In genomic region chr15:101242645-101243044, GRCm38 (mm10) we compare ENCODE assay signal across 8 mouse cellular contexts. TPM values are rescaled to one million over a fixed set of nuclear protein-coding genes. Genes with fewer than 3 reads are reported as not detected.
DNase-seq lines count a peak whose midpoint lies in the region; ATAC-seq lines count a peak whose summit lies in the region.

No protein-coding gene starts in this region.

- peak overlapping the region; percentile 98 for H3K27ac ChIP-seq in heart, embryonic 15.5 days
- H3K27ac ChIP-seq in limb, embryonic 15.5 days: 0 out of 2 replicates have a peak overlapping the region, but pooled peaks have one; percentile 54

- H3K9ac ChIP-seq in heart, embryonic 15.5 days: peak overlapping the region; percentile 47; the same call in 1 of the 2 replicates
- H3K9ac ChIP-seq in limb, embryonic 15.5 days: no peak overlapping the region

- intact Hi-C loops in left cerebral cortex, postnatal 25 days (cut with DNase I): no loop called here

- no peak for ATAC-seq in CD4-positive, CD25-positive, alpha-beta regulatory T cell, adult 4 months
- ATAC-seq in heart, embryonic 15.5 days (replicated peaks; ENCODE audit: insufficient number of reproducible peaks, insufficient read depth, low FRiP score, low read depth): no peak
- no peak for ATAC-seq in limb, embryonic 15.5 days (ENCODE audit: insufficient number of reproducible peaks, low FRiP score, low TSS enrichment, low read depth)
- ATAC-seq in inflammation-experienced regulatory T-cells, adult 6 months: no peak

- no peak overlapping the region for H3K4me3 ChIP-seq in heart, embryonic 15.5 days
- no peak overlapping the region for H3K4me3 ChIP-seq in limb, embryonic 15.5 days

- peak; percentile 63 for DNase-seq in CD4-positive, CD25-positive, alpha-beta regulatory T cell, adult 2 months (ENCODE audit: low read depth, low spot score)
- DNase-seq in urinary bladder, postnatal 14 days (ENCODE audit: low spot score): peak; percentile 75
- no peak for DNase-seq in urinary bladder, adult 2 months (ENCODE audit: low spot score)
- no peak for DNase-seq in left cerebral cortex, postnatal 25 days (ENCODE audit: low spot score in 2 of 2)

- WGBS in heart, embryonic 15.5 days: 21% methylated on average over 8 of the region's 8 CpGs
- WGBS in limb, embryonic 15.5 days: 18% methylated on average over 8 of the region's 8 CpGs

- H3K36me3 ChIP-seq in heart, embryonic 15.5 days: no peaks in the 10 kb centered on the region
- no peaks in the 10 kb centered on the region for H3K36me3 ChIP-seq in limb, embryonic 15.5 days

- H3K4me2 ChIP-seq in heart, embryonic 15.5 days: no peak overlapping the region; the same call in 1 of the 2 replicates
- H3K4me2 ChIP-seq in limb, embryonic 15.5 days: no peak overlapping the region

- peaks cover 55% of the 10 kb centered on the region for H3K4me1 ChIP-seq in heart, embryonic 15.5 days (replicated peaks)
- H3K4me1 ChIP-seq in limb, embryonic 15.5 days: peaks cover 46% of the 10 kb centered on the region

- no peaks in the 10 kb centered on the region for H3K9me3 ChIP-seq in heart, embryonic 15.5 days (replicated peaks)
- H3K9me3 ChIP-seq in limb, embryonic 15.5 days: no peaks in the 10 kb centered on the region

- H3K27me3 ChIP-seq in heart, embryonic 15.5 days: no peaks in the 10 kb centered on the region
- H3K27me3 ChIP-seq in limb, embryonic 15.5 days: no peaks in the 10 kb centered on the region

RNA-seq across cellular contexts. Expression of gene Nr4a1, which starts 11.4 kb away (rescaled TPM):
- 100 to 1,000 TPM in 1 of 2 experiments, 10 to 100 TPM in 1; 57.3 to 120 TPM for polyA plus RNA-seq in CD4-positive, CD25-positive, alpha-beta regulatory T cell, adult 4 months (2017; shearing (Covaris generic))
- 11.7 and 12.4 TPM in 2 replicates for polyA plus RNA-seq in urinary bladder, adult 2 months (2012; rRNA removed)
- 10.6 and 12.5 TPM in 2 replicates for polyA plus RNA-seq in heart, embryonic 15.5 days (2015; fragmentation: Nextera tagmentation; extraction: Ambion mirVana)
- polyA plus RNA-seq in limb, embryonic 15.5 days (2015; fragmentation: Nextera tagmentation; extraction: Ambion mirVana): 14.7 and 18.4 TPM in 2 replicates
- 10 to 100 TPM; 46.4 to 73.4 (median 68.3) TPM for polyA plus RNA-seq in inflammation-experienced regulatory T-cells, adult 6 months (2017; shearing (Covaris generic))
- total RNA-seq in left cerebral cortex, postnatal 25 days (2021): 100 to 1,000 TPM; 111 to 133 TPM

RNA-seq across cellular contexts. Expression of gene Grasp, which starts 18.7 kb away (rescaled TPM):
- under 1 TPM in 1 of 2 experiments, not detected in 1; 0.47 TPM for polyA plus RNA-seq in CD4-positive, CD25-positive, alpha-beta regulatory T cell, adult 4 months (2017; shearing (Covaris generic))
- 8.7 and 9.7 TPM in 2 replicates for polyA plus RNA-seq in urinary bladder, adult 2 months (2012; rRNA removed)
- polyA plus RNA-seq in heart, embryonic 15.5 days (2015; fragmentation: Nextera tagmentation; extraction: Ambion mirVana): 3.3 and 5.0 TPM in 2 replicates
- polyA plus RNA-seq in limb, embryonic 15.5 days (2015; fragmentation: Nextera tagmentation; extraction: Ambion mirVana): 5.3 and 7.2 TPM in 2 replicates
- under 1 TPM; 0.18 to 0.50 (median 0.28) TPM for polyA plus RNA-seq in inflammation-experienced regulatory T-cells, adult 6 months (2017; shearing (Covaris generic))
- 10 to 100 TPM; 84.2 to 95.8 TPM for total RNA-seq in left cerebral cortex, postnatal 25 days (2021)

RNA-seq across cellular contexts. Expression of gene Atg101, which starts 41.4 kb away (rescaled TPM):
- 10 to 100 TPM; 67.8 to 79.0 TPM for polyA plus RNA-seq in CD4-positive, CD25-positive, alpha-beta regulatory T cell, adult 4 months (2017; shearing (Covaris generic))
- 40.5 and 54.0 TPM in 2 replicates for polyA plus RNA-seq in urinary bladder, adult 2 months (2012; rRNA removed)
- 52.0 and 59.9 TPM in 2 replicates for polyA plus RNA-seq in heart, embryonic 15.5 days (2015; fragmentation: Nextera tagmentation; extraction: Ambion mirVana)
- polyA plus RNA-seq in limb, embryonic 15.5 days (2015; fragmentation: Nextera tagmentation; extraction: Ambion mirVana): 69.7 and 69.9 TPM in 2 replicates
- polyA plus RNA-seq in inflammation-experienced regulatory T-cells, adult 6 months (2017; shearing (Covaris generic)): 10 to 100 TPM; 39.9 to 53.6 (median 47.8) TPM
- total RNA-seq in left cerebral cortex, postnatal 25 days (2021): 10 to 100 TPM; 40.3 to 43.6 TPM

RNA-seq across cellular contexts. Expression of gene 6030408B16Rik, which starts 50.4 kb away (rescaled TPM):
- polyA plus RNA-seq in CD4-positive, CD25-positive, alpha-beta regulatory T cell, adult 4 months (2017; shearing (Covaris generic)): not detected
- 2.2 and 3.5 TPM in 2 replicates for polyA plus RNA-seq in urinary bladder, adult 2 months (2012; rRNA removed)
- 3.1 and 4.8 TPM in 2 replicates for polyA plus RNA-seq in heart, embryonic 15.5 days (2015; fragmentation: Nextera tagmentation; extraction: Ambion mirVana)
- 0.50 and 0.84 TPM in 2 replicates for polyA plus RNA-seq in limb, embryonic 15.5 days (2015; fragmentation: Nextera tagmentation; extraction: Ambion mirVana)
- under 1 TPM in 1 of 3 experiments, not detected in 2; 0.70 TPM for polyA plus RNA-seq in inflammation-experienced regulatory T-cells, adult 6 months (2017; shearing (Covaris generic))
- not detected for total RNA-seq in left cerebral cortex, postnatal 25 days (2021)

Comparison
In these comparisons a context has a peak if more than half of its experiments do, and no peak if none do; other contexts are left out.
1. DNase-seq: peak in CD4-positive, CD25-positive, alpha-beta regulatory T cell, adult 2 months (single experiment) and urinary bladder, postnatal 14 days (single experiment); none in urinary bladder, adult 2 months (single experiment) and left cerebral cortex, postnatal 25 days (0 of 2).